Mouse (Mus musculus) kidney, postnatal 0 days (tissue): ENCODE measurements around the gene Gm2026. TPM values are rescaled to one million over a fixed set of nuclear protein-coding genes. Genes with fewer than 3 reads are reported as not detected.
"Not testable (repeated sequence)": the region's sequence is repeated elsewhere in the genome, so short reads cannot be mapped to it uniquely, and the experiment has no call there.

Source experiments
- ATAC-seq: fragments of 200-750 bp; cut with Nextera tagmentation; replicated peaks from 2 replicates; pipeline ENCODE4 v1.8.0; 2017; ENCODE audit warnings: low read depth, moderate number of reproducible peaks, moderate TSS enrichment, moderate library complexity; ENCODE audit not compliant: low FRiP score
- DNase-seq: peaks from one replicate; pipeline ENCODE4 v3.0.0-alpha.2; 2016; ENCODE audit warnings: low spot score
- H3K27ac ChIP-seq: fragments of 300-500 bp; sonication (generic); 2 replicates; pipeline ENCODE4 v1.5.1; 2014; ENCODE audit warnings: mild to moderate bottlenecking
- H3K27me3 ChIP-seq: fragments of 300-500 bp; sonication (generic); 2 replicates; pipeline ENCODE4 v1.6.1; 2014; ENCODE audit warnings: low read length, mixed read lengths; ENCODE audit not compliant: insufficient read depth
- H3K36me3 ChIP-seq: fragments of 300-500 bp; sonication (generic); 2 replicates; pipeline ENCODE4 v1.6.1; 2014; ENCODE audit warnings: low read length, mixed read lengths; ENCODE audit not compliant: insufficient read depth
- H3K4me1 ChIP-seq: fragments of 300-500 bp; sonication (generic); replicated peaks from 2 replicates; pipeline ENCODE4 v1.6.1; 2014; ENCODE audit warnings: antibody characterized with exemption, low read length, mixed read lengths; ENCODE audit not compliant: insufficient read depth
- H3K4me2 ChIP-seq: fragments of 300-500 bp; sonication (generic); 2 replicates; pipeline ENCODE4 v1.6.1; 2014; ENCODE audit warnings: mild to moderate bottlenecking, low read length, moderate library complexity, mixed read lengths
- H3K4me3 ChIP-seq: fragments of 300-500 bp; sonication (generic); replicated peaks from 2 replicates; pipeline ENCODE4 v1.5.1; 2014; ENCODE audit warnings: low read depth, low read length
- H3K9ac ChIP-seq: fragments of 300-500 bp; sonication (generic); 2 replicates; pipeline ENCODE4 v1.6.1; 2014; ENCODE audit warnings: low read depth, low read length
- H3K9me3 ChIP-seq: fragments of 300-500 bp; sonication (generic); replicated peaks from 2 replicates; pipeline ENCODE4 v1.6.1; 2016; ENCODE audit warnings: low read length, inconsistent platforms, mixed read lengths
- WGBS: fragments of 180-500 bp; shearing (Covaris S2); extraction: QIAGEN DNeasy Blood & Tissue Kit; methylation state at CpG from one replicate; pipeline ENCODE4 v1.1.7; 2014; 5-methylcytosine and 5-hydroxymethylcytosine counted together
- polyA plus RNA-seq: library from polyadenylated mRNA; unstranded; fragments of >200 nt; fragmentation: Nextera tagmentation; extraction: Ambion mirVana; gene quantifications from 2 replicates; pipeline ENCODE4 v1.2.1, GENCODE M21; 2015

The Gm2026 gene
- polyA plus RNA-seq, result 17.7 and 17.9 TPM in 2 replicates

DNA sequence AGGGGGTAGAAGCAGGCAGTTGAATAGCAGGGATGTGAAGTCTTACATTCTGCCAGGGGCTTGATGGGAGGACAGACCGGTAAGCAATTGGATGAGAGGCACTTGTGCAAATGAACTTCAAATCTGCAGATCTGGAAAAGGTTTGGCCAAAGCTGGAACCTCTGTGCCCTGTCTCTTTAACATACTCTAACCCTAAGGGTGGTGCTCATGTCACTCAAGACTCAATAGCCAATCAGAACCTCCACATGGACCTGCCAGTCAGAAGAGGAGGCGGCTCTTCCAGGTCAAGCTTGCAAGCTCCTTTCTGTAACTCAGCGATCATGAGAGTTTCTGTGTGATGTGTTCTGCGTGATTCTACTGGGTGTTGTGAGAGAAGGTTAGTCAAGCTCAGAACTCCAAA, at the start of gene Gm2026:
TSS of gene Gm2026 (plus strand) at position 301 of the 400 bp plus-strand sequence.
- no CpG with 5 or more reads among the region's 4 CpGs for WGBS
- not testable (repeated sequence) for ATAC-seq

DNA sequence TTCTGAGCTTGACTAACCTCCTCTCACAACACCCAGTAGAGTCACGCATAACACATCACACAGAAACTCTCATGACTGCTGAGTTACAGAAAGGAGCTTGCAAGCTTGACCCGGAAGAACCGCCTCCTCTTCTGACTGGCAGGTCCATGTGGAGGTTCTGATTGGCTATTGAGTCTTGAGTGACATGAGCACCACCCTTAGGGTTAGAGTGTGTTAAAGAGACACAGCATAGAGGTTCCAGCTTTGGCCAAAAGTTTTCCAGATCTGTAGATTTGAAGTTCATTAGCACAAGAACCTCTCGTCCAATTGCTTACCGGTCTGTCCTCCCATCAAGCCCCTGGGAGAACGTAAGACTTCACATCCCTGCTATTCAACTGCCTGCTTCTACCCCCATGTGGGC, 34.1 kb upstream of the Gm2026 start, which contains the start of gene Zfp966:
TSS of gene Zfp966 (minus strand) at position 101 of the 400 bp plus-strand sequence.
- not testable (repeated sequence) for H3K4me2 ChIP-seq, ATAC-seq, H3K27ac ChIP-seq, H3K27me3 ChIP-seq, DNase-seq, H3K36me3 ChIP-seq, H3K4me1 ChIP-seq, H3K9me3 ChIP-seq, H3K9ac ChIP-seq, H3K4me3 ChIP-seq
- no CpG with 5 or more reads among the region's 6 CpGs for WGBS

More for the DNA sequence above, at the start of gene Gm2026:
- not testable (repeated sequence) for H3K4me2 ChIP-seq, H3K36me3 ChIP-seq, H3K4me3 ChIP-seq, H3K9me3 ChIP-seq, H3K9ac ChIP-seq, DNase-seq, H3K27ac ChIP-seq, H3K4me1 ChIP-seq, H3K27me3 ChIP-seq

Other genes starting within 250 kb of the Gm2026 start
- not detected in 2 replicates for gene Gm2007, start 223.8 kb upstream of the Gm2026 start, polyA plus RNA-seq
- gene Gm14288, start 164.2 kb upstream of the Gm2026 start, polyA plus RNA-seq, result 3.1 and 4.9 TPM in 2 replicates
- gene Gm6710, start 96.1 kb upstream of the Gm2026 start, polyA plus RNA-seq, result 22.9 and 25.1 TPM in 2 replicates
- gene Zfp966, start 34.2 kb upstream of the Gm2026 start, polyA plus RNA-seq, result 1.4 TPM in 2 replicates
- 0.66 and 0.86 TPM in 2 replicates for gene Gm2004, start 184.5 kb downstream of the Gm2026 start, polyA plus RNA-seq